Mouse (Mus musculus) myocyte (in vitro differentiated cells): ENCODE measurements around the gene Serpine1.

Experiments used
- CEBPB ChIP-seq: IDR thresholded peaks from 2 replicates; pipeline ENCODE4 v1.6.1; 2011; ENCODE audit warnings: mild to moderate bottlenecking, moderate library complexity; ENCODE audit not compliant: poor library complexity, insufficient read depth, severe bottlenecking
- E2F4 ChIP-seq: IDR thresholded peaks from one replicate; pipeline ENCODE4 v1.6.1; 2011; ENCODE audit warnings: mild to moderate bottlenecking, control low read depth, moderate library complexity; ENCODE audit not compliant: insufficient read depth
- MAX ChIP-seq: IDR thresholded peaks from one replicate; pipeline ENCODE4 v1.6.1; 2011; ENCODE audit warnings: low read depth, mild to moderate bottlenecking, control low read depth
- MYOG ChIP-seq, 3 experiments: IDR thresholded peaks; one replicate each; pipeline ENCODE4 v1.6.1; 2011; ENCODE audit warnings: control low read depth in 2 of 3, low read depth in 2 of 3, mild to moderate bottlenecking in 2 of 3; ENCODE audit not compliant: insufficient read length in 2 of 3, control insufficient read depth in 1 of 3, insufficient read depth in 1 of 3
- POLR2A ChIP-seq: IDR thresholded peaks from one replicate; pipeline ENCODE4 v1.6.1; 2011; ENCODE audit warnings: low read depth, mild to moderate bottlenecking, control low read depth, moderate library complexity; ENCODE audit not compliant: insufficient read length
- TCF12 ChIP-seq: IDR thresholded peaks from one replicate; pipeline ENCODE4 v1.6.1; 2011; ENCODE audit warnings: mild to moderate bottlenecking, control low read depth; ENCODE audit not compliant: poor library complexity, insufficient read depth, severe bottlenecking
- USF1 ChIP-seq: IDR thresholded peaks from one replicate; pipeline ENCODE4 v1.6.1; 2011; ENCODE audit warnings: low read depth, mild to moderate bottlenecking, control low read depth, moderate library complexity

GRCm38 (mm10) chr5:137111542-137112408 is 39.7 kb upstream of the Serpine1 start:
- TF ChIP-seq POLR2A (no peak), TCF12 (no peak), MAX (no peak), USF1 (no peak), MYOG (IDR thresholded peaks at IDR 0.05; ENCODE audit: control insufficient read depth in 1 of 3, insufficient read depth in 1 of 3, insufficient read length in 2 of 3, low read depth in 2 of 3) (no peak), CEBPB (no peak), E2F4 (no peak)
